Mouse (Mus musculus) heart, postnatal 10 days (tissue): ENCODE data around the gene Klhl12. TPM values are rescaled to one million over a fixed set of nuclear protein-coding genes. Genes with fewer than 3 reads are reported as not detected.
"Not testable (repeated sequence)": the region's sequence is repeated elsewhere in the genome, so short reads cannot be mapped to it uniquely, and the experiment has no call there.

Source experiments
- DNase-seq, 2 experiments: peaks; one replicate each; pipeline ENCODE4 v3.0.0; 2021
- intact Hi-C: fragments of 180-260 bp; cut with DNase I; formaldehyde crosslinking; loops from one replicate; pipeline ENCODE4 v1.15.1; 2025
- total RNA-seq, 2 experiments: library from RNA; stranded (reverse); gene quantifications; 2 replicates each; pipeline ENCODE4 v1.2.3; 2021

Klhl12 gene
- total RNA-seq, result 10 to 100 TPM; 18.3 to 19.6 TPM

- intact Hi-C loops, result loop anchor here (2.0 to 10.0 kb wide), 2 partner anchors 92 to 400 kb away; no protein-coding TSS in a partner anchor
- peak; percentile 95 to 96 for DNase-seq
These were observed at the start of gene Klhl12 for GRCm38 (mm10) chr1:134454904-134455824. TSS of gene Klhl12 (plus strand) at chr1:134455531.

GRCm38 (mm10) chr1:134406414-134406771 is 48.9 kb upstream of the Klhl12 start:
- intact Hi-C loops, result no loop called here

GRCm38 (mm10) chr1:134408080-134408479 is 47.3 kb upstream of the Klhl12 start:
- intact Hi-C loops, result no loop called here

More at GRCm38 (mm10) chr1:134406414-134406771, 48.9 kb upstream of the Klhl12 start:
- DNase-seq, result no peak

GRCm38 (mm10) chr1:134411706-134412629 is 43.4 kb upstream of the Klhl12 start:
- intact Hi-C loops, result no loop called here
- no peak for DNase-seq

More at GRCm38 (mm10) chr1:134408080-134408479, 47.3 kb upstream of the Klhl12 start:
- DNase-seq, result no peak

- intact Hi-C loops, result loop anchor here (2.0 kb wide), 1 partner anchor 51 kb away; no protein-coding TSS in a partner anchor
- no peak for DNase-seq
These were observed 41.3 kb upstream of the Klhl12 start for GRCm38 (mm10) chr1:134414038-134414437.

- intact Hi-C loops, result loop anchor here (2.0 kb wide), 1 partner anchor 52 kb away; no protein-coding TSS in a partner anchor
- DNase-seq, result no peak
These were observed 40.7 kb upstream of the Klhl12 start for GRCm38 (mm10) chr1:134414501-134415167.

- DNase-seq, result peak; percentile 98
- intact Hi-C loops, result loop anchor here (2.0 kb wide), 1 partner anchor 52 kb away; no protein-coding TSS in a partner anchor
These were observed 40.0 kb upstream of the Klhl12 start, which contains the start of gene Adipor1 for GRCm38 (mm10) chr1:134415168-134415831. TSS of gene Adipor1 (plus strand) at chr1:134415378.

GRCm38 (mm10) chr1:134418414-134418975 is 36.8 kb upstream of the Klhl12 start:
- no peak for DNase-seq

GRCm38 (mm10) chr1:134419176-134419575 is 36.2 kb upstream of the Klhl12 start:
- intact Hi-C loops, result no loop called here
- no peak for DNase-seq

More at GRCm38 (mm10) chr1:134418414-134418975, 36.8 kb upstream of the Klhl12 start:
- intact Hi-C loops, result no loop called here

GRCm38 (mm10) chr1:134419751-134420458 is 35.4 kb upstream of the Klhl12 start:
- intact Hi-C loops, result no loop called here
- peak; percentile 26 to 28 for DNase-seq

GRCm38 (mm10) chr1:134423911-134424310 is 31.4 kb upstream of the Klhl12 start:
- intact Hi-C loops, result no loop called here
- no peak for DNase-seq

GRCm38 (mm10) chr1:134426289-134426688 is 29.0 kb upstream of the Klhl12 start:
- no peak for DNase-seq
- intact Hi-C loops, result no loop called here

GRCm38 (mm10) chr1:134433002-134433401 is 22.3 kb upstream of the Klhl12 start:
- intact Hi-C loops, result no loop called here

GRCm38 (mm10) chr1:134433473-134433872 is 21.9 kb upstream of the Klhl12 start:
- no peak for DNase-seq
- intact Hi-C loops, result no loop called here

More at GRCm38 (mm10) chr1:134433002-134433401, 22.3 kb upstream of the Klhl12 start:
- no peak for DNase-seq

- DNase-seq, result peak; percentile 10 to 41
- intact Hi-C loops, result no loop called here
These were observed 19.9 kb upstream of the Klhl12 start for GRCm38 (mm10) chr1:134435414-134435813.

GRCm38 (mm10) chr1:134440437-134440836 is 14.9 kb upstream of the Klhl12 start:
- DNase-seq, result no peak
- intact Hi-C loops, result no loop called here

- intact Hi-C loops, result not testable (repeated sequence)
These were observed 13.6 kb upstream of the Klhl12 start for GRCm38 (mm10) chr1:134441737-134442136.

GRCm38 (mm10) chr1:134442394-134442793 is 12.9 kb upstream of the Klhl12 start:
- intact Hi-C loops, result no loop called here

More at GRCm38 (mm10) chr1:134441737-134442136, 13.6 kb upstream of the Klhl12 start:
- DNase-seq, result not testable (repeated sequence)

More at GRCm38 (mm10) chr1:134442394-134442793, 12.9 kb upstream of the Klhl12 start:
- no peak for DNase-seq
